Mouse (Mus musculus) MEL-GATA-1-ER (cell line): Measurements from ENCODE around the gene Olfr1287.

Experiments
- DNase-seq: peaks from one replicate; pipeline ENCODE4 v3.0.0-alpha.2; 2012; ENCODE audit warnings: low read depth; ENCODE audit errors: extremely low read depth

The Olfr1287 gene

DNA sequence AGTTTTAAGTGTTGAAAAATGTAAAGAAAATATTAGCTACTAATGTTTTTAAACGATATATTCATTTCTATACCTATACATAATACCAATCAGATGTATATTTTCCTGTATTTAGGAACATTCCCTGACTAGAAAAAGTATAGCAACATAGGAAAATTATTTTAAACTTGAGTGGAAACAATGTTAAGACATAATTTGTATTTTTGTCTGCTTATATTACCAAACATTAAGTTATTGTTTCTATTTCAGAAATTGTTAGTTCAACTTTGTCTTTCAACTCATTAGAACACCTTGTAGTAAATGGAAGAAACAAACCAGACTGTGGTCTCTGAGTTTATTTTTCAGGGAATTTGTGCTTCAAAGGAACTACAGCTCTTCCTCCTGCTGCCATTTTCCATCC is at the start of gene Olfr1287:
TSS of gene Olfr1287 (plus strand) at position 301 of the 400 bp plus-strand sequence.
- no peak for DNase-seq

- DNase-seq: no peak
These were observed 26.0 kb upstream of the Olfr1287 start, which contains the start of gene Olfr1286 for GRCm38 (mm10) chr2:111422931-111423330. Gene Olfr1286 (minus strand): TSS chr2:111423115.

- DNase-seq: no peak
These were observed 24.9 kb downstream of the Olfr1287 start, which contains the start of gene Olfr1288 for GRCm38 (mm10) chr2:111473801-111474200. Gene Olfr1288 (plus strand): TSS chr2:111474101.

- no peak for DNase-seq
These were observed 31.6 kb downstream of the Olfr1287 start, which contains the start of gene Olfr1289 for GRCm38 (mm10) chr2:111480519-111480918. Gene Olfr1289 (plus strand): TSS chr2:111480819.

DNA sequence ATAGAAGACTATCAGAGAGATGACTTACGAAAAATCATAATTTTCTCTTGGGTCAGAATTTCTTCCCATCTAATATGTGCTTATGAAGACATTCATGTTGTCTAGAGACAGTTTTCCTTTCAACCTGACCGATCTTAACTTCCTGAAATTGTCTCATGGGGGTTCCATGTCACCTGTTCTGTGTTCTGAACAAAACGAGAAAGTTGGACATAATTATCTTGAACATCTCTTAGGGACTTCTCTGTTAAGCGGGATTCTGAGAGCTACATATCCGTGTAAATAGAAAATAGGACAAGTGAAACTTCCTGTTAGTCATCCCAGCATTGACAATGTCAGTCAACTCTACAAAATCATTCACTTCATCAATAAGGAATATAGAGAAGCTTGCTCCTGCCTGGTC is 44.8 kb downstream of the Olfr1287 start, which contains the start of gene Olfr1290:
TSS of gene Olfr1290 (minus strand) at position 101 of the 400 bp plus-strand sequence.
- no peak for DNase-seq

GRCm38 (mm10) chr2:111496880-111497279 is 47.9 kb downstream of the Olfr1287 start, which contains the start of gene Olfr1291-ps1:
Gene Olfr1291-ps1 (plus strand): TSS chr2:111497180.
- no peak for DNase-seq
